Mouse (Mus musculus): ENCODE data around the gene Mgat5. TPM values are rescaled to one million over a fixed set of nuclear protein-coding genes. Genes with fewer than 3 reads are reported as not detected.

The Mgat5 gene
- polyA plus RNA-seq, 1 experiment from 2014 or later = 5.5 TPM

- H3K4me3 ChIP-seq (replicated peaks) = no peak overlapping the region
- H3K27ac ChIP-seq (replicated peaks) = 0 out of 2 replicates have a peak overlapping the region, but pooled peaks have one; percentile 48
- peaks cover 54% of the 10 kb centered on the region for H3K4me1 ChIP-seq
- peaks cover 5% of the 10 kb centered on the region; the same call in 1 of the 2 replicates for H3K36me3 ChIP-seq
- H3K9ac ChIP-seq = no peak overlapping the region
- WGBS = 19% methylated on average over 14 of the region's 14 CpGs
- no peak overlapping the region; the same call in 1 of the 2 replicates for H3K4me2 ChIP-seq (replicated peaks)
- no peaks in the 10 kb centered on the region for H3K27me3 ChIP-seq
- H3K9me3 ChIP-seq (replicated peaks) = no peaks in the 10 kb centered on the region; the same call in 1 of the 2 replicates
- ATAC-seq (ENCODE audit: insufficient number of reproducible peaks, low FRiP score, low TSS enrichment, low read depth) = peak; percentile 56; the same call in 1 of the 2 replicates
These were observed 238.4 kb downstream of the Mgat5 start for GRCm38 (mm10) chr1:127442880-127443877.

GRCm38 (mm10) chr1:127444836-127445485, 240.1 kb downstream of the Mgat5 start:
- no peak overlapping the region for H3K27ac ChIP-seq (replicated peaks)
- no peaks in the 10 kb centered on the region; the same call in 1 of the 2 replicates for H3K9me3 ChIP-seq (replicated peaks)
- WGBS = 32% methylated on average over 5 of the region's 5 CpGs
- no peak overlapping the region for H3K9ac ChIP-seq
- H3K4me3 ChIP-seq (replicated peaks) = no peak overlapping the region
- no peak overlapping the region for H3K4me2 ChIP-seq (replicated peaks)
- H3K27me3 ChIP-seq = no peaks in the 10 kb centered on the region
- H3K36me3 ChIP-seq = peaks cover 11% of the 10 kb centered on the region; the same call in 1 of the 2 replicates
- ATAC-seq (ENCODE audit: insufficient number of reproducible peaks, low FRiP score, low TSS enrichment, low read depth) = 0 out of 2 replicates have a peak, but pooled peaks have one; percentile 13
- peaks cover 51% of the 10 kb centered on the region for H3K4me1 ChIP-seq

GRCm38 (mm10) chr1:127453397-127453796, 248.6 kb downstream of the Mgat5 start:
- Histone ChIP-seq H3K36me3 (peaks cover 16% of the 10 kb centered on the region; the same call in 1 of the 2 replicates), H3K4me1 (no peaks in the 10 kb centered on the region), H3K4me2 (replicated peaks) (no peak overlapping the region), H3K27ac (replicated peaks) (no peak overlapping the region), H3K9me3 (replicated peaks) (no peaks in the 10 kb centered on the region; the same call in 1 of the 2 replicates), H3K4me3 (replicated peaks) (no peak overlapping the region), H3K9ac (no peak overlapping the region), H3K27me3 (no peaks in the 10 kb centered on the region)
- ATAC-seq (ENCODE audit: insufficient number of reproducible peaks, low FRiP score, low TSS enrichment, low read depth) = no peak
- WGBS = 84% methylated on average over 6 of the region's 6 CpGs

GRCm38 (mm10) chr1:127459015-127459451, 254.2 kb downstream of the Mgat5 start:
- H3K27me3 ChIP-seq = no peaks in the 10 kb centered on the region
- ATAC-seq (ENCODE audit: insufficient number of reproducible peaks, low FRiP score, low TSS enrichment, low read depth) = no peak
- no peak overlapping the region for H3K4me3 ChIP-seq (replicated peaks)
- WGBS = 15% methylated on average over 6 of the region's 6 CpGs
- H3K36me3 ChIP-seq = peaks cover 8% of the 10 kb centered on the region; the same call in 1 of the 2 replicates
- no peaks in the 10 kb centered on the region for H3K9me3 ChIP-seq (replicated peaks)
- no peaks in the 10 kb centered on the region for H3K4me1 ChIP-seq
- H3K27ac ChIP-seq (replicated peaks) = no peak overlapping the region
- H3K4me2 ChIP-seq (replicated peaks) = no peak overlapping the region
- no peak overlapping the region for H3K9ac ChIP-seq

GRCm38 (mm10) chr1:127459576-127459975, 254.8 kb downstream of the Mgat5 start:
- H3K4me2 ChIP-seq (replicated peaks) = no peak overlapping the region
- no peak overlapping the region for H3K4me3 ChIP-seq (replicated peaks)
- H3K36me3 ChIP-seq = peaks cover 8% of the 10 kb centered on the region; the same call in 1 of the 2 replicates
- no peak for ATAC-seq (ENCODE audit: insufficient number of reproducible peaks, low FRiP score, low TSS enrichment, low read depth)
- H3K4me1 ChIP-seq = no peaks in the 10 kb centered on the region
- H3K27me3 ChIP-seq = no peaks in the 10 kb centered on the region
- no peak overlapping the region for H3K27ac ChIP-seq (replicated peaks)
- H3K9me3 ChIP-seq (replicated peaks) = no peaks in the 10 kb centered on the region
- no peak overlapping the region for H3K9ac ChIP-seq
- WGBS = 59% methylated on average over 7 of the region's 7 CpGs

GRCm38 (mm10) chr1:127461017-127461416, 256.2 kb downstream of the Mgat5 start:
- no peak overlapping the region for H3K27ac ChIP-seq (replicated peaks)
- WGBS = 78% methylated on average over 9 of the region's 9 CpGs
- H3K9me3 ChIP-seq (replicated peaks) = no peaks in the 10 kb centered on the region
- no peaks in the 10 kb centered on the region for H3K4me1 ChIP-seq
- H3K36me3 ChIP-seq = peaks cover 8% of the 10 kb centered on the region; the same call in 1 of the 2 replicates
- no peak overlapping the region for H3K4me3 ChIP-seq (replicated peaks)
- H3K9ac ChIP-seq = no peak overlapping the region
- no peak for ATAC-seq (ENCODE audit: insufficient number of reproducible peaks, low FRiP score, low TSS enrichment, low read depth)
- no peaks in the 10 kb centered on the region for H3K27me3 ChIP-seq
- no peak overlapping the region for H3K4me2 ChIP-seq (replicated peaks)

GRCm38 (mm10) chr1:127464041-127464440, 259.2 kb downstream of the Mgat5 start:
- H3K27me3 ChIP-seq = no peaks in the 10 kb centered on the region
- no peak for ATAC-seq (ENCODE audit: insufficient number of reproducible peaks, low FRiP score, low TSS enrichment, low read depth)
- no peak overlapping the region for H3K9ac ChIP-seq
- H3K4me1 ChIP-seq = no peaks in the 10 kb centered on the region
- H3K4me2 ChIP-seq (replicated peaks) = no peak overlapping the region
- no peak overlapping the region for H3K27ac ChIP-seq (replicated peaks)
- H3K36me3 ChIP-seq = peaks cover 10% of the 10 kb centered on the region; the same call in 1 of the 2 replicates
- H3K9me3 ChIP-seq (replicated peaks) = no peaks in the 10 kb centered on the region
- WGBS = 81% methylated on average over 6 of the region's 6 CpGs
- H3K4me3 ChIP-seq (replicated peaks) = no peak overlapping the region

- 56% methylated on average over 6 of the region's 6 CpGs for WGBS
- no peak overlapping the region for H3K4me3 ChIP-seq (replicated peaks)
- H3K27ac ChIP-seq (replicated peaks) = no peak overlapping the region
- 0 out of 2 replicates have a peak, but pooled peaks cover 4% of the 10 kb centered on the region for H3K36me3 ChIP-seq
- H3K9me3 ChIP-seq (replicated peaks) = no peaks in the 10 kb centered on the region
- no peak for ATAC-seq (ENCODE audit: insufficient number of reproducible peaks, low FRiP score, low TSS enrichment, low read depth)
- H3K4me2 ChIP-seq (replicated peaks) = no peak overlapping the region
- no peaks in the 10 kb centered on the region for H3K27me3 ChIP-seq
- H3K4me1 ChIP-seq = no peaks in the 10 kb centered on the region
- no peak overlapping the region for H3K9ac ChIP-seq
These were observed 260.5 kb downstream of the Mgat5 start for GRCm38 (mm10) chr1:127465292-127465691.

GRCm38 (mm10) chr1:127467238-127467637, 262.4 kb downstream of the Mgat5 start:
- H3K36me3 ChIP-seq = peaks cover 19% of the 10 kb centered on the region; the same call in 1 of the 2 replicates
- 96% methylated on average over 5 of the region's 5 CpGs for WGBS
- no peak for ATAC-seq (ENCODE audit: insufficient number of reproducible peaks, low FRiP score, low TSS enrichment, low read depth)

GRCm38 (mm10) chr1:127470175-127470574, 265.4 kb downstream of the Mgat5 start:
- H3K4me3 ChIP-seq (replicated peaks) = no peak overlapping the region
- H3K4me2 ChIP-seq (replicated peaks) = no peak overlapping the region
- WGBS = 74% methylated on average over 4 of the region's 4 CpGs
- H3K4me1 ChIP-seq = no peaks in the 10 kb centered on the region
- no peaks in the 10 kb centered on the region for H3K27me3 ChIP-seq
- no peak for ATAC-seq (ENCODE audit: insufficient number of reproducible peaks, low FRiP score, low TSS enrichment, low read depth)
- no peak overlapping the region for H3K27ac ChIP-seq (replicated peaks)
- no peaks in the 10 kb centered on the region for H3K9me3 ChIP-seq (replicated peaks)
- H3K9ac ChIP-seq = no peak overlapping the region
- peaks cover 20% of the 10 kb centered on the region; the same call in 1 of the 2 replicates for H3K36me3 ChIP-seq

More at GRCm38 (mm10) chr1:127467238-127467637, 262.4 kb downstream of the Mgat5 start:
- Histone ChIP-seq H3K4me3 (replicated peaks) (no peak overlapping the region), H3K27ac (replicated peaks) (no peak overlapping the region), H3K9ac (no peak overlapping the region), H3K9me3 (replicated peaks) (no peaks in the 10 kb centered on the region), H3K27me3 (no peaks in the 10 kb centered on the region), H3K4me2 (replicated peaks) (no peak overlapping the region), H3K4me1 (no peaks in the 10 kb centered on the region)

- Histone ChIP-seq H3K9ac (no peak overlapping the region), H3K4me3 (replicated peaks) (no peak overlapping the region), H3K4me1 (no peaks in the 10 kb centered on the region), H3K4me2 (replicated peaks) (no peak overlapping the region), H3K27me3 (no peaks in the 10 kb centered on the region), H3K36me3 (peaks cover 31% of the 10 kb centered on the region), H3K27ac (replicated peaks) (no peak overlapping the region), H3K9me3 (replicated peaks) (no peaks in the 10 kb centered on the region)
- no peak for ATAC-seq (ENCODE audit: insufficient number of reproducible peaks, low FRiP score, low TSS enrichment, low read depth)
- WGBS = 88% methylated on average over 5 of the region's 5 CpGs
These were observed 270.9 kb downstream of the Mgat5 start for GRCm38 (mm10) chr1:127475756-127476155.

Data from embryonic facial prominence, embryonic 15.5 days (tissue).